Mouse (Mus musculus) G1E (cell line): ENCODE measurements around the gene Srgap3.

Source experiments
- CTCF ChIP-seq: IDR thresholded peaks from 2 replicates; pipeline ENCODE4 v1.5.1; 2012; ENCODE audit warnings: low read depth, low read length, inconsistent platforms, mixed read lengths
- GATA1 ChIP-seq: IDR thresholded peaks from 2 replicates; pipeline ENCODE4 v1.6.1; 2012; ENCODE audit warnings: borderline replicate concordance, low read length, inconsistent platforms, mixed read lengths
- POLR2AphosphoS5 ChIP-seq: IDR thresholded peaks from 2 replicates; pipeline ENCODE4 v1.6.1; 2012; ENCODE audit warnings: low read depth, low read length, inconsistent platforms; ENCODE audit not compliant: insufficient replicate concordance

DNA sequence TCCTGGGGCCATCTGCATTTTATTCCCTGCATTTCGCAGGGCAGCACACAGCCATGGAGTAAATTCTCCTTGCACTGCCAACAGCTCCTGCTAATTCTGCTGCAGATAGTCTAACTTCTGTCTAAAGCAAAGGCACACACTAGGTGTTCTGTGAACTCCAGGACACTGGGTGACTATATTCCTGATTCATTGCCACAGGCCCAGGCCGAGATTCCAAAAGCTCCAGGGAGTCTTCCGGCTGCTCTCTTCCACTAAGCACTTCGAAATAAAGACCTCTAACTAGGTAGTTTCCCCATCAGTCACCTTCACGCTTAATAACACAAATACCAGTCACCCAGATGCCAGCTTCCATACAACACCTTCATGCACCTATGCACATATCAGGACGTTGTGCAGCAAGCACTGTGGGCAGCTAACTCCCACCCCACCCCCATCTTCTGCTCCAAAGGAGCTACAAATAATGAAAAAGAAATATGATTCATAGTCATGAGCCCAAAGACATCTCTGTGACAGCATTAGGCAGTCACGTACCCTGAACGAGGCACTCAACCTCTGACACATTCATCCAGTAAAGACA, 26.4 kb downstream of the Srgap3 start:
- no peak for TF ChIP-seq CTCF
- TF ChIP-seq GATA1, result no peak
- no peak for TF ChIP-seq POLR2AphosphoS5
